Mouse (Mus musculus) liver, embryonic 11.5 days (tissue): ENCODE data around the gene Slc6a5. TPM values are rescaled to one million over a fixed set of nuclear protein-coding genes. Genes with fewer than 3 reads are reported as not detected.
A peak's percentile ranks its signal among the peaks of the same experiment; 100 is the strongest.
"Not testable (repeated sequence)": the region's sequence is repeated elsewhere in the genome, so short reads cannot be mapped to it uniquely, and the experiment has no call there.

Experiments used
- ATAC-seq: fragments of 200-750 bp; cut with Nextera tagmentation; replicated peaks from 2 replicates; pipeline ENCODE4 v1.8.0; 2017; ENCODE audit warnings: moderate number of reproducible peaks, mild to moderate bottlenecking, moderate TSS enrichment, moderate library complexity; ENCODE audit not compliant: low FRiP score
- DNase-seq: peaks from one replicate; pipeline ENCODE4 v3.0.0-alpha.2; 2017; ENCODE audit warnings: low spot score
- H3K27ac ChIP-seq: fragments of 300-500 bp; sonication (generic); 2 replicates; pipeline ENCODE4 v1.5.1; 2014; ENCODE audit warnings: mild to moderate bottlenecking, low read depth, low read length, control low read depth
- H3K27me3 ChIP-seq: fragments of 300-500 bp; sonication (generic); replicated peaks from 2 replicates; pipeline ENCODE4 v1.6.1; 2014; ENCODE audit warnings: low read length, mixed read lengths; ENCODE audit not compliant: control insufficient read depth, insufficient read depth
- H3K36me3 ChIP-seq: fragments of 300-500 bp; sonication (generic); 2 replicates; pipeline ENCODE4 v1.6.1; 2014; ENCODE audit warnings: mild to moderate bottlenecking, low read length, moderate library complexity, mixed read lengths; ENCODE audit not compliant: control insufficient read depth, insufficient read depth
- H3K4me1 ChIP-seq: fragments of 300-500 bp; sonication (generic); replicated peaks from 2 replicates; pipeline ENCODE4 v1.6.1; 2014; ENCODE audit warnings: low read length, mixed read lengths; ENCODE audit not compliant: control insufficient read depth, insufficient read depth
- H3K4me2 ChIP-seq: fragments of 300-500 bp; sonication (generic); 2 replicates; pipeline ENCODE4 v1.6.1; 2014; ENCODE audit warnings: mild to moderate bottlenecking, control low read depth, moderate library complexity
- H3K4me3 ChIP-seq: fragments of 300-500 bp; sonication (generic); 2 replicates; pipeline ENCODE4 v1.5.1; 2014; ENCODE audit warnings: low read depth, low read length, control low read depth
- H3K9ac ChIP-seq: fragments of 300-500 bp; sonication (generic); 2 replicates; pipeline ENCODE4 v1.6.1; 2014; ENCODE audit warnings: low read depth, low read length, control low read depth
- H3K9me3 ChIP-seq: fragments of 300-500 bp; sonication (generic); 2 replicates; pipeline ENCODE4 v1.6.1; 2016; ENCODE audit warnings: low read length, inconsistent platforms, mixed read lengths; ENCODE audit not compliant: control insufficient read depth
- WGBS: fragments of 180-500 bp; shearing (Covaris S2); extraction: QIAGEN DNeasy Blood & Tissue Kit; methylation state at CpG from one replicate; pipeline ENCODE4 v1.1.7; 2014; 5-methylcytosine and 5-hydroxymethylcytosine counted together
- polyA plus RNA-seq: library from polyadenylated mRNA; unstranded; fragments of >200 nt; fragmentation: Nextera tagmentation; extraction: Ambion mirVana; gene quantifications from 2 replicates; pipeline ENCODE4 v1.2.1, GENCODE M21; 2014

Slc6a5 gene
- polyA plus RNA-seq, 1 experiment from 2014 or later, result not detected

GRCm38 (mm10) chr7:49922928-49923327 lies 13.0 kb downstream of the Slc6a5 start:
- H3K4me3 ChIP-seq, result no peak overlapping the region
- H3K36me3 ChIP-seq, result no peaks in the 10 kb centered on the region
- H3K9me3 ChIP-seq, result no peaks in the 10 kb centered on the region
- H3K9ac ChIP-seq, result no peak overlapping the region
- no peak overlapping the region for H3K27ac ChIP-seq
- ATAC-seq, result 0 out of 2 replicates have a peak, but pooled peaks have one; percentile 41
- H3K27me3 ChIP-seq, result peaks cover 7% of the 10 kb centered on the region; the same call in 1 of the 2 replicates
- peak overlapping the region; percentile 33; the same call in 1 of the 2 replicates for H3K4me2 ChIP-seq
- no peak for DNase-seq
- WGBS, result 38% methylated on average over 4 of the region's 4 CpGs
- no peaks in the 10 kb centered on the region for H3K4me1 ChIP-seq

GRCm38 (mm10) chr7:49923376-49923775 lies 13.4 kb downstream of the Slc6a5 start:
- peaks cover 4% of the 10 kb centered on the region; the same call in 1 of the 2 replicates for H3K27me3 ChIP-seq
- no peak overlapping the region for H3K27ac ChIP-seq
- no peak overlapping the region for H3K4me3 ChIP-seq
- no peak for DNase-seq
- H3K9ac ChIP-seq, result no peak overlapping the region
- H3K9me3 ChIP-seq, result no peaks in the 10 kb centered on the region
- no peaks in the 10 kb centered on the region for H3K4me1 ChIP-seq
- peak; percentile 67 for ATAC-seq
- WGBS, result 1% methylated on average over 13 of the region's 13 CpGs
- peak overlapping the region; percentile 33; the same call in 1 of the 2 replicates for H3K4me2 ChIP-seq
- no peaks in the 10 kb centered on the region for H3K36me3 ChIP-seq

- Histone ChIP-seq H3K4me2 (no peak overlapping the region), H3K27ac (no peak overlapping the region), H3K9ac (no peak overlapping the region), H3K27me3 (no peaks in the 10 kb centered on the region), H3K9me3 (no peaks in the 10 kb centered on the region), H3K36me3 (no peaks in the 10 kb centered on the region), H3K4me1 (no peaks in the 10 kb centered on the region), H3K4me3 (no peak overlapping the region)
- ATAC-seq (no peak), DNase-seq (no peak)
- 58% methylated on average over 3 of the region's 3 CpGs for WGBS
These were observed 18.6 kb downstream of the Slc6a5 start for GRCm38 (mm10) chr7:49928571-49928970.

- ATAC-seq (no peak), DNase-seq (no peak)
- no peak overlapping the region for H3K27ac ChIP-seq
- H3K9ac ChIP-seq, result no peak overlapping the region
- H3K4me1 ChIP-seq, result no peaks in the 10 kb centered on the region
- H3K4me2 ChIP-seq, result no peak overlapping the region
- H3K27me3 ChIP-seq, result no peaks in the 10 kb centered on the region
- WGBS, result 72% methylated on average over 4 of the region's 4 CpGs
- no peak overlapping the region for H3K4me3 ChIP-seq
- no peaks in the 10 kb centered on the region for H3K9me3 ChIP-seq
- no peaks in the 10 kb centered on the region for H3K36me3 ChIP-seq
These were observed 20.1 kb downstream of the Slc6a5 start for GRCm38 (mm10) chr7:49929999-49930398.

GRCm38 (mm10) chr7:49933386-49934115 lies 23.6 kb downstream of the Slc6a5 start:
- ATAC-seq, H3K4me2 ChIP-seq: not testable (repeated sequence)
- whole genome bisulfite sequencing, result 78% methylated on average over 14 of the region's 14 CpGs

GRCm38 (mm10) chr7:49936821-49937220 lies 26.9 kb downstream of the Slc6a5 start:
- Histone ChIP-seq H3K27me3 (no peaks in the 10 kb centered on the region), H3K4me2 (no peak overlapping the region), H3K4me1 (no peaks in the 10 kb centered on the region), H3K9me3 (no peaks in the 10 kb centered on the region), H3K27ac (no peak overlapping the region), H3K9ac (no peak overlapping the region), H3K36me3 (no peaks in the 10 kb centered on the region), H3K4me3 (no peak overlapping the region)
- 81% methylated on average over 3 of the region's 3 CpGs for WGBS
- ATAC-seq (no peak), DNase-seq (no peak)

More at GRCm38 (mm10) chr7:49933386-49934115, 23.6 kb downstream of the Slc6a5 start:
- H3K4me3 ChIP-seq, H3K4me1 ChIP-seq, H3K27me3 ChIP-seq, H3K9ac ChIP-seq, H3K9me3 ChIP-seq, H3K36me3 ChIP-seq, DNase-seq, H3K27ac ChIP-seq: not testable (repeated sequence)

- Histone ChIP-seq H3K27ac (no peak overlapping the region), H3K36me3 (no peaks in the 10 kb centered on the region), H3K27me3 (no peaks in the 10 kb centered on the region), H3K4me2 (no peak overlapping the region), H3K9me3 (no peaks in the 10 kb centered on the region), H3K4me3 (no peak overlapping the region), H3K9ac (no peak overlapping the region), H3K4me1 (no peaks in the 10 kb centered on the region)
- WGBS, result 62% methylated on average over 3 of the region's 3 CpGs
- no peak for DNase-seq
- no peak for ATAC-seq
These were observed 32.1 kb downstream of the Slc6a5 start for GRCm38 (mm10) chr7:49942023-49942422.

- 63% methylated on average over 5 of the region's 5 CpGs for WGBS
- no peaks in the 10 kb centered on the region for H3K36me3 ChIP-seq
- H3K4me1 ChIP-seq, result no peaks in the 10 kb centered on the region
- H3K27me3 ChIP-seq, result no peaks in the 10 kb centered on the region
- no peak overlapping the region for H3K4me2 ChIP-seq
- DNase-seq (no peak), ATAC-seq (no peak)
- H3K9me3 ChIP-seq, result no peaks in the 10 kb centered on the region
- no peak overlapping the region for H3K27ac ChIP-seq
- H3K4me3 ChIP-seq, result no peak overlapping the region
- no peak overlapping the region for H3K9ac ChIP-seq
These were observed 32.5 kb downstream of the Slc6a5 start for GRCm38 (mm10) chr7:49942490-49942889.

GRCm38 (mm10) chr7:49946691-49947090 lies 36.7 kb downstream of the Slc6a5 start:
- H3K4me1 ChIP-seq, result no peaks in the 10 kb centered on the region
- no peaks in the 10 kb centered on the region for H3K36me3 ChIP-seq
- H3K4me3 ChIP-seq, result no peak overlapping the region
- no peak overlapping the region for H3K4me2 ChIP-seq
- H3K9ac ChIP-seq, result no peak overlapping the region
- 83% methylated on average over 9 of the region's 9 CpGs for WGBS
- no peaks in the 10 kb centered on the region for H3K27me3 ChIP-seq
- H3K27ac ChIP-seq, result no peak overlapping the region
- no peak for ATAC-seq
- DNase-seq, result no peak
- no peaks in the 10 kb centered on the region for H3K9me3 ChIP-seq
